Mouse (Mus musculus): ENCODE results near the gene Ets1. TPM values are rescaled to one million over a fixed set of nuclear protein-coding genes. Genes with fewer than 3 reads are reported as not detected.

The Ets1 gene
- polyA plus RNA-seq, 1 experiment, result 0.06 TPM

DNA sequence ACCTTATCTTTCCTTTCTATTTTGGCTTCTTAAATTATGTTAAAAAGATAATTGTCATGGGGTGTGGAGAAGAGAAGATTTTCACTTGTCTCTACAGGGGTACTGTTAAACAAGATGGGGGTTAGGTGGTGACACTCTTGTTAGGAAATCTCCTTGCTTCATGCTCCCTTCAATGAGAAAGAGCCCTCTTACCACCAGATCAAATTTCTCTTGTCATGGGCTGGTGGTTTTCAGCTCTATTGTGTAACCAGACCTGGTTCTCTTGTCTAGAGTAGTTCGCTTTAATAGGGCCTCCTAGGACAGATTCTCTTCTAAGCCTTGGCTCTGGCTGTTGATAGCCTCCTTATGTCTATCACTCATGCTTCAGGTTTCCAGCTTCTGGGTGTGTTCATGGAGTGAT, 18.3 kb downstream of the Ets1 start:
- Histone ChIP-seq H3K9me3 (ENCODE audit: control insufficient read depth, low read length) (no peaks in the 10 kb centered on the region), H3K36me3 (ENCODE audit: control insufficient read depth) (no peaks in the 10 kb centered on the region), H3K4me3 (replicated peaks) (no peak overlapping the region), H3K27me3 (ENCODE audit: control insufficient read depth) (no peaks in the 10 kb centered on the region), H3K4me1 (ENCODE audit: control insufficient read depth) (no peaks in the 10 kb centered on the region)
- TF ChIP-seq GATA1 (IDR thresholded peaks at IDR 0.05; ENCODE audit: low read length), result no peak

DNA sequence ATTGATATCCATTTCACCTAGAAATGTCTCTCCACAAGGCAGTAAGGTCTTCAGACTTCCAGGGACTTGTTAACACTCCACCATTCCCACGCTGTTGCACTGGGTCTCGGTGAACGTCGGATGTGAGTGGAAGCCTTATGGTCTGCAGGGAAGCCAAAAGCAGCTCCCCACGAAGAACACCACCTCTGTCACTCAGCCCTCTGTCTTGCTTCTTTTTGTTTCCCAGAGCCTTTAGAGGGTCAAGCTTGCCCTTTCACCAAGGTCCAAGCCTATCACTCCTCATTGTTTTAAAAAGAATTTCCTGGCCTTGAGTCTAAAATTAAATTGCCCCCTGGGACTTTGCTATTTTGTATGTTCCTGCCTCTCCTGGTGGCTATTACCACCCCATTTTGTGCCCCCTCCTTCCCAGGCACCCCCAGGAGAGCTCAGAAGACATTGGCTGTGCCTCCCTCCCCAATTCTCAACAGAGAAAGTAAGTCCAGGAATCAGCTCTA, 20.4 kb downstream of the Ets1 start:
- H3K27me3 ChIP-seq (ENCODE audit: control insufficient read depth), result no peaks in the 10 kb centered on the region
- no peaks in the 10 kb centered on the region for H3K9me3 ChIP-seq (ENCODE audit: control insufficient read depth, low read length)
- H3K36me3 ChIP-seq (ENCODE audit: control insufficient read depth), result no peaks in the 10 kb centered on the region
- H3K4me3 ChIP-seq (replicated peaks), result no peak overlapping the region
- H3K4me1 ChIP-seq (ENCODE audit: control insufficient read depth), result no peaks in the 10 kb centered on the region
- TF ChIP-seq GATA1 (IDR thresholded peaks at IDR 0.05; ENCODE audit: low read length) (no peak), TAL1 (IDR thresholded peaks at IDR 0.05; ENCODE audit: low read length) (no peak)

DNA sequence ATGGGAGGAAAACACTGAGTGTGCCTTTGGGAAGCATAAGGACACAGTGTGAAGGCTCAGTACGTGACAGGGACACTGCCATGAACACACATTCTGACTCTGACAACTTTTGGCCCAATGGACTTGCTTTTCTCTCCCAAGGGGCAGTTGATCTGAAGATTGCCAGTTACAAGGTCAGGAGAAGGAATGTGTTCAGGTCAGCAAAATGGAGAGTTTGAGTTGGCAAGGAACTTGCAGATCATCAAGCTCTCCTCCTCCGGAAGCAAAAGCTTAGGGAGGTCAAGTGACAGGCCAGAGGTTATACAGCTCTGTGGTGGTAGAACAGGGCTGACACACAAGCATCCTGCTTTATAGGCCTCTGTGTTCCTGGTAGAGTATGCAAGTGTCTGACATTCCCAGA, 21.1 kb downstream of the Ets1 start:
- no peak overlapping the region for H3K4me3 ChIP-seq (replicated peaks)
- H3K36me3 ChIP-seq (ENCODE audit: control insufficient read depth), result no peaks in the 10 kb centered on the region
- H3K9me3 ChIP-seq (ENCODE audit: control insufficient read depth, low read length), result no peaks in the 10 kb centered on the region
- TF ChIP-seq GATA1 (IDR thresholded peaks at IDR 0.05; ENCODE audit: low read length) (no peak), TAL1 (IDR thresholded peaks at IDR 0.05; ENCODE audit: low read length) (no peak)
- H3K27me3 ChIP-seq (ENCODE audit: control insufficient read depth), result no peaks in the 10 kb centered on the region
- H3K4me1 ChIP-seq (ENCODE audit: control insufficient read depth), result no peaks in the 10 kb centered on the region

DNA sequence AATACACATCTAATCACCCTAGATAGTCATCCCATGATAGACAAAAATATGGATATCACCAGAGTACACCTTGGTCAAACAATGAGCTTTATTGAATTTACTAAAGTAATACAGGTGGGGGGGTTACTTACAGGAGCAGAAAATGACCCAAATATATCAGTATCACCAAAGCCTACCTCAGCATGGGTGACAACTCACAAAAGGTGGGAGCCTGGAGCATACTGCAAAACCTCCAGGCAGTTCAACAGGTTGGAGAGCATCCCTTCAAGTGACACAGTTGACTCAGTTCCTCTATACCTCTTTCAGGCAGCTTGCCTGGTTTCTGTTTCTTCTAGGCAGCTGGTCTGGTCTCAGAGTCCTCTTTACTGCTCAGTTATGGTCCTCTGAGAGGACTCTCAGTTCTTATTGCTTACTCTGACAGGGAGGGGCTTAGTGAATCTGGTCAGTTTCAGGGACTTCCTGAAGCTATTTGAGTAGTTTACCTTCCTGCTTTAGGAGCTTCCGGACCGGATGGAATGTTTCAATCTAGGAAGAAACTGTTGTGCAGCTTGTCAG, 24.5 kb downstream of the Ets1 start:
- Histone ChIP-seq H3K4me1 (ENCODE audit: control insufficient read depth) (no peaks in the 10 kb centered on the region), H3K4me3 (replicated peaks) (no peak overlapping the region), H3K27me3 (ENCODE audit: control insufficient read depth) (no peaks in the 10 kb centered on the region), H3K9me3 (ENCODE audit: control insufficient read depth, low read length) (no peaks in the 10 kb centered on the region), H3K36me3 (ENCODE audit: control insufficient read depth) (no peaks in the 10 kb centered on the region)
- TF ChIP-seq TAL1 (IDR thresholded peaks at IDR 0.05; ENCODE audit: low read length), result no peak
- no peak for TF ChIP-seq GATA1 (IDR thresholded peaks at IDR 0.05; ENCODE audit: low read length)

DNA sequence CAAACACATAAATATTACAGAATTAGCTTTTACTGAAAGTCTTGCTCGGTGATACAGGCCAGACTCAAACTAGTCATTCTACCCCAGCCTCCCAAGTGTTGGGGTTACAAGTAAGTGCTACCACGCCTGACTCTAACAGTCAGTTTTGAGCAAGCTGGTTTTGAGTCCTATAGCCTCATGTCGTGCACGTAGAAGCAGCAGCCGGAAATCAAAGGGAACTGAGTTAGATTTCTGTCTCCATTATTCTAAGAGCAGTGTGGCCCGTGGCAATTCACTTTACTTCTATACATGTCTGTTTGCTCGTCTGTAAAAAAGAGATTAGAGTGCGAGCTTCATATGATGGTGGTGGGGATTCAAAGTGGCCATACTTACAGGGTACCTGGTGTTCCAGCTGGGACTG, 25.1 kb downstream of the Ets1 start:
- Histone ChIP-seq H3K4me1 (ENCODE audit: control insufficient read depth) (no peaks in the 10 kb centered on the region), H3K4me3 (replicated peaks) (no peak overlapping the region), H3K36me3 (ENCODE audit: control insufficient read depth) (no peaks in the 10 kb centered on the region), H3K9me3 (ENCODE audit: control insufficient read depth, low read length) (no peaks in the 10 kb centered on the region), H3K27me3 (ENCODE audit: control insufficient read depth) (no peaks in the 10 kb centered on the region)
- TF ChIP-seq GATA1 (IDR thresholded peaks at IDR 0.05; ENCODE audit: low read length) (no peak), TAL1 (IDR thresholded peaks at IDR 0.05; ENCODE audit: low read length) (no peak)

DNA sequence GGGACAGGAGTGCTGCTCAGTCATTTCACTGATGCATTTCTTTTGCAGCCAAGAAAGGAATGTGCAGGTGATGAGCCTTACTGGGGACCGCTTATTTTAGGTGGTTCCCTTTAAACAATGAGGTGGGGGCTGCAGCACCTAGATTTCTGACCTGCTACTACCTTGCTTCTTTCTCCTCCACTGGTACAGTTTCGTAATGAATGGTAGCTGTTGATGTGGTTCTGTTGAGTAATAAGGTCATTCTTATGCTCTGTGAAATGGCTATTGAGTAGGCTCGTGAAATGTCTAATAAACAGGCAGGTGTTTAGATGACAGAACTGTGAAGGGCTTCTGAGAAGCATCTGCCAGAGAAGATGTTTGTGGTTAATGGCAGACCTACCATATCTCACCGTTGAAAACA, 25.5 kb downstream of the Ets1 start:
- TF ChIP-seq TAL1 (IDR thresholded peaks at IDR 0.05; ENCODE audit: low read length) (no peak), GATA1 (IDR thresholded peaks at IDR 0.05; ENCODE audit: low read length) (no peak)
- no peaks in the 10 kb centered on the region for H3K36me3 ChIP-seq (ENCODE audit: control insufficient read depth)
- no peaks in the 10 kb centered on the region for H3K27me3 ChIP-seq (ENCODE audit: control insufficient read depth)
- H3K9me3 ChIP-seq (ENCODE audit: control insufficient read depth, low read length), result no peaks in the 10 kb centered on the region
- no peak overlapping the region for H3K4me3 ChIP-seq (replicated peaks)
- no peaks in the 10 kb centered on the region for H3K4me1 ChIP-seq (ENCODE audit: control insufficient read depth)

DNA sequence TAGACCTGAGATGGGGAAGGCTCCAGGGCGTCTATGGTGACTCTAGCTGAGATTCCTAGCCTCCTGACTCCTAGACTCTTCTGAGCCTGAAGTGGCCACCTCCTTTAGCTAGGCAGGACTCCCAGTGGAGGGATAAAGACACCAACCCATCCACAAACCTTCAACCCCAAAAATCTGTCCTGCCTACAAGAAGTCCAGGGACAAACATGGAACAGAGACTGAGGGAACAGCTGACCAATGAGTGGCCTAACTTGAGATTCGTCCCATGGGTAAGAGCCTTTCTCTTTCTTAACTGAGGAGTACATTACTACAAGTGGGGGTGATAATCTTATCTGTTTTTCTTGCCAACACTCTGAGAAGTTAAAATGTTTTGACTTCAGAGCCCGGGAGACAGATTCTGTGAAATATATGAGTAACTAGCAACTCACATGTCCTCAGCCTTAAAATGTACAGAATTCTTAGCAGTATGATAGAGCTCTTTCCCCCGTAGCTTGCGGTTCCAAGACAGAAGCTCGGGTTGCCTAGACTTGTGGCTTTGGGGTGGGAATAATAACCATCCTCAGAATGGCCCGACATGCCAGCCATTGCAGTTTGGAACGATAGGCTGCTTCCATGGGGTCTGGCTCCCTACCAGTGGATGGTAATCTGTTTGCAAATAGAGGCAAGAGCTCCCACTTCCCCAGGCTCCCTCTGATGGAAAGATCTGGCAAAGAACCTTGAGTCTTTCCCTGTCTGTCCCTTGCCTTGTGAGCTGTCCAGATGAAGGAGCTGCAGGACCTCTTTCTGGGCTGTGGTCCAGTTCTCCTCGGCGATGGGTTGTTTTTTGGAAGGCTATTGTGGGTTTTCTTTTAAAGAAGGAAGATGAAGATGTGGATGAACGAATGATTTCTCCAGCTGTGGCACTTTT, 30.8 kb downstream of the Ets1 start:
- Histone ChIP-seq H3K4me3 (replicated peaks) (no peak overlapping the region), H3K4me1 (ENCODE audit: control insufficient read depth) (no peaks in the 10 kb centered on the region), H3K9me3 (ENCODE audit: control insufficient read depth, low read length) (no peaks in the 10 kb centered on the region), H3K36me3 (ENCODE audit: control insufficient read depth) (no peaks in the 10 kb centered on the region), H3K27me3 (ENCODE audit: control insufficient read depth) (peaks cover 19% of the 10 kb centered on the region)
- TF ChIP-seq TAL1 (IDR thresholded peaks at IDR 0.05; ENCODE audit: low read length), result no peak
- no peak for TF ChIP-seq GATA1 (IDR thresholded peaks at IDR 0.05; ENCODE audit: low read length)

DNA sequence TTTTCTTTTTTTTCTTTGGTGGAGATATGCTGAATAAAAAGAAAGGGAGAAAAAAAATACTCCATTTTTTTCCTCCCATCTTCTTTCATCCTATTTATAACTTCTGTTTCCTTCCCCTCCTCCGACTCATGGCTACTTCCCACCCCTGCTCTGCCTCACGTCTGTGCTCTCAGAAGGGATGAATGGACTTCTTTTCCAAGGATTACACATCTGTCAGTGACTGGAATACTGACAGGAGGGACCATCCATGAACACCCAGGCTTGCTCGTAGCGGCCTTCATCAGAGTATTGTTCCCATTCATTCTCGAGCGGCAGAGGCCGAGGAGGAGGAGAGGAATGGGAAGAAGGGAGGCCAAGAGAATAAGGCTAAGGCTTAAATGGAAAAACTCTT, 31.5 kb downstream of the Ets1 start:
- no peak for TF ChIP-seq GATA1 (IDR thresholded peaks at IDR 0.05; ENCODE audit: low read length)
- H3K36me3 ChIP-seq (ENCODE audit: control insufficient read depth), result no peaks in the 10 kb centered on the region
- no peaks in the 10 kb centered on the region for H3K4me1 ChIP-seq (ENCODE audit: control insufficient read depth)
- no peak overlapping the region for H3K4me3 ChIP-seq (replicated peaks)
- H3K27me3 ChIP-seq (ENCODE audit: control insufficient read depth), result peaks cover 26% of the 10 kb centered on the region
- H3K9me3 ChIP-seq (ENCODE audit: control insufficient read depth, low read length), result no peaks in the 10 kb centered on the region

DNA sequence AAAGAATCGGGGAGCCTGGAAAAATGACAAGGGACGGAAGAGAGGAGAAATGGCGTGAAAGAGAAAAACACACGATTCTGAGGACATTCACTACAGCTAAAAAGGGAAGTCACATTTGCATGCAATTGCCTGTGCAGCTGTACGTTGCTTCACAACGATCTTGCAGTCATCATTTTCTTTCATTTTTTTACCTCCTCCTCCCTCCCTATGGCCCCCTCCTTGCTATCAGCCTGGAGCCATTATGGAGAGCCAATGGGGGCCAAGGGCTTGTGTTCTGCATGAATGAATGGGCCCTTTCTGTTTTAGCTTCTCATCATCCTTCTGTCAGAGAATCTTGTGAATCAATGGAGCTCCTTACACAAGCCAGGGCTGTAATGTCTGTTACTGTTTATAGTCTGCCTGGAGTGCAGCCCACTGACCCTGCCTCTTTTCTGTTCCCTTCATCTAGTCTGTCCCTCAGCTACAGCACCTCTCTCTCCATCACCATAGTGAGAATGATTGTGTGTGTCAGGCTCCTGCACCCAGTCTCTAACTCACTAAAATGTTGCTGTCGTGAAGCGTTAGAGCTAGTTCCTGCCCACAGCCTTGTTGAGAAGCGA, 32.2 kb downstream of the Ets1 start:
- no peak for TF ChIP-seq TAL1 (IDR thresholded peaks at IDR 0.05; ENCODE audit: low read length)
- no peak for TF ChIP-seq GATA1 (IDR thresholded peaks at IDR 0.05; ENCODE audit: low read length)
- peaks cover 32% of the 10 kb centered on the region for H3K27me3 ChIP-seq (ENCODE audit: control insufficient read depth)

More for the DNA sequence above, 32.2 kb downstream of the Ets1 start:
- Histone ChIP-seq H3K4me1 (ENCODE audit: control insufficient read depth) (no peaks in the 10 kb centered on the region), H3K4me3 (replicated peaks) (no peak overlapping the region), H3K36me3 (ENCODE audit: control insufficient read depth) (no peaks in the 10 kb centered on the region), H3K9me3 (ENCODE audit: control insufficient read depth, low read length) (no peaks in the 10 kb centered on the region)
